Mouse (Mus musculus) lung, embryonic 16.5 days (tissue): ENCODE results near the gene Nup210. TPM values are rescaled to one million over a fixed set of nuclear protein-coding genes. Genes with fewer than 3 reads are reported as not detected.

ENCODE experiments used
- ATAC-seq: fragments of 200-750 bp; cut with Nextera tagmentation; 2 replicates; pipeline ENCODE4 v1.8.0; 2017; ENCODE audit warnings: low read depth, mild to moderate bottlenecking, moderate library complexity
- H3K27ac ChIP-seq: fragments of 300-500 bp; sonication (generic); 2 replicates; pipeline ENCODE4 v1.5.1; 2014; ENCODE audit warnings: mild to moderate bottlenecking, control low read depth, low read length
- H3K27me3 ChIP-seq: fragments of 300-500 bp; sonication (generic); 2 replicates; pipeline ENCODE4 v1.6.1; 2014; ENCODE audit warnings: low read depth, low read length, mixed read lengths; ENCODE audit not compliant: control insufficient read depth, insufficient read depth
- H3K36me3 ChIP-seq: fragments of 300-500 bp; sonication (generic); 2 replicates; pipeline ENCODE4 v1.6.1; 2014; ENCODE audit warnings: low read length; ENCODE audit not compliant: control insufficient read depth, insufficient read depth
- H3K4me1 ChIP-seq: fragments of 300-500 bp; sonication (generic); replicated peaks from 2 replicates; pipeline ENCODE4 v1.6.1; 2014; ENCODE audit warnings: low read length, mixed read lengths; ENCODE audit not compliant: control insufficient read depth, insufficient read depth
- H3K4me2 ChIP-seq: fragments of 300-500 bp; sonication (generic); 2 replicates; pipeline ENCODE4 v1.6.1; 2014; ENCODE audit warnings: low read depth, low read length, control low read depth
- H3K4me3 ChIP-seq: fragments of 300-500 bp; sonication (generic); 2 replicates; pipeline ENCODE4 v1.5.1; 2014; ENCODE audit warnings: mild to moderate bottlenecking, low read length, control low read depth
- H3K9ac ChIP-seq: fragments of 300-500 bp; sonication (generic); 2 replicates; pipeline ENCODE4 v1.6.1; 2014; ENCODE audit warnings: low read length, control low read depth
- H3K9me3 ChIP-seq: fragments of 300-500 bp; sonication (generic); 2 replicates; pipeline ENCODE4 v1.6.1; 2016; ENCODE audit warnings: low read length; ENCODE audit not compliant: control insufficient read depth
- WGBS: fragments of 180-500 bp; shearing (Covaris S2); extraction: QIAGEN DNeasy Blood & Tissue Kit; methylation state at CpG from one replicate; pipeline ENCODE4 v1.1.7; 2014; 5-methylcytosine and 5-hydroxymethylcytosine counted together
- polyA plus RNA-seq: library from polyadenylated mRNA; unstranded; fragments of >200 nt; fragmentation: Nextera tagmentation; extraction: Ambion mirVana; gene quantifications from 2 replicates; pipeline ENCODE4 v1.2.1, GENCODE M21; 2015

Gene Nup210
- polyA plus RNA-seq, 1 experiment from 2014 or later: 29.0 TPM

- Histone ChIP-seq H3K4me2 (peak overlapping the region; percentile 100), H3K27ac (peak overlapping the region; percentile 71), H3K9me3 (peaks cover 2% of the 10 kb centered on the region; the same call in 1 of the 2 replicates), H3K27me3 (no peaks in the 10 kb centered on the region), H3K4me1 (peaks cover 26% of the 10 kb centered on the region), H3K36me3 (no peaks in the 10 kb centered on the region), H3K9ac (peak overlapping the region; percentile 70), H3K4me3 (peak overlapping the region; percentile 73)
- WGBS: under 1% methylated on average over 59 of the region's 76 CpGs
- peak; percentile 2 for ATAC-seq
Measured at GRCm38 (mm10) chr6:90987561-90988298, 128.9 kb downstream of the Nup210 start.

DNA sequence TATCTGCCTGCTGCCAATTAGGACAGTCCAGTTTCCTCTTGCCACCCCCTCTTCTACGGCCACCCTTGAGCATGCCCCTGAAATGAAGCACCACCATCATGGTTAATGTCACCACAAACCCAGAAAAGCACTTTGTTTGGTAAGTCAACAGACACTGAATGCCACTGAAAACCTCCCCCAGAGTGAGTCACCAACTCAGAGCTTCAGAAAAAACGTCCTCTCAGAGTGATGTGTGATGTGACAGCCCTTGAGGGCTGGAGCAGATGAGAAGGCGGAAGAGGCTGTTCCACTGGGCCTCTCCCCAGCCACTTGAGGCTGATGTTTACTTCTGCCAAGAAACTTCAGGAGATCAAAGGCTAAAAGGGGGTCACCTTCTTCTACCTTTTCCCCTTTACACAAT is 132.5 kb downstream of the Nup210 start:
- Histone ChIP-seq H3K27ac (no peak overlapping the region), H3K9ac (no peak overlapping the region), H3K36me3 (no peaks in the 10 kb centered on the region), H3K9me3 (no peaks in the 10 kb centered on the region), H3K4me2 (no peak overlapping the region), H3K4me1 (peaks cover 30% of the 10 kb centered on the region), H3K4me3 (no peak overlapping the region), H3K27me3 (no peaks in the 10 kb centered on the region)
- 16% methylated on average over 3 of the region's 3 CpGs for whole genome bisulfite sequencing
- ATAC-seq: no peak

DNA sequence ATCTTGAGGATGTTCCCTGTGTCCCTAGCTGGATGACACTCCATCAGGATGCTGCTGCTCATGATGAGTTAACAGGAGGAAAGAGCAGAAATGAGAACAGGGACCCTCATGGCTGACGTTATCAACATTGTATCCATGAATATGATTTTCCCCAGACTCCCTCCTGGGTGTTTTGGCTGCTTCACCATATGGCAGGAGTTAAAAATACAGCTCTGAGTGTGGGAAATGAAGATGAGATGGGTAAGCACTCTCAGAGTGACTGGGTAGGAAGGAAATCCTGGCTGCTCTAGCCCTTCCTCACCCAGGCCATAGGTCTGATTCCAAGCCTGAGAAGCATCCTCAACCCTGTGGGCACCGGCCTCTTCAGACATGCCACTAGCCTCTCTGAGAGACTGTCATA is 142.3 kb downstream of the Nup210 start:
- Histone ChIP-seq H3K9ac (no peak overlapping the region), H3K27me3 (no peaks in the 10 kb centered on the region), H3K4me1 (0 out of 2 replicates have a peak, but pooled peaks cover 8% of the 10 kb centered on the region), H3K9me3 (no peaks in the 10 kb centered on the region), H3K4me2 (no peak overlapping the region), H3K4me3 (no peak overlapping the region), H3K27ac (no peak overlapping the region), H3K36me3 (no peaks in the 10 kb centered on the region)
- WGBS: 77% methylated on average over 2 of the region's 2 CpGs
- no peak for ATAC-seq

DNA sequence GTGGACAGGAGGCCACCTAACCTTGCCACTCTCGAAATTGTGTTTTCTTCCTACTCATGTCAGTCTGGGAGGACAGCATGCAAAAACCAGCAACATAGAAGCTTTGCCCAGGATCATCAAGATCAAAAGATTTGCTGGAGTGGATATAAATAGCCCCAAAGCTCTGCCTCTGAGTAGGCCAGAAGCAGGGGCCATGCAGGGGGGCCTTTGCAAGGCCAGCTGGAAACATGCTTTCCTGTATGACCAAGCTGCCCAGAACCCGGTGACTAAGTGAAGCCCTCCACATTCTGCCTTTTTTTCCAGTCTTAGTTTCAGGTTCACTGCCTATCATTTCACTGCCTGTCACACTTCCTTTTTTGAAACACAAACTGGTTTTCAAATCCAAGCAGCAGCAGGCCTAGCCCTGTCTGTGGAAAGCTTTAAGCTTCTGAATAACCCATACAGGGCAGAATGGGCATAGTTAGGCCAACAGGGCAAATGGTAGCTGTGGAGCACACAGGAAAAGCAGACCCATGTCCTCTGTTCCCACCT is 147.2 kb downstream of the Nup210 start:
- no peaks in the 10 kb centered on the region for H3K27me3 ChIP-seq
- no peaks in the 10 kb centered on the region for H3K9me3 ChIP-seq
- H3K4me1 ChIP-seq: 0 out of 2 replicates have a peak, but pooled peaks cover 8% of the 10 kb centered on the region
- no peak for ATAC-seq
- H3K4me3 ChIP-seq: no peak overlapping the region
- WGBS: 27% methylated on average over 2 of the region's 2 CpGs
- H3K9ac ChIP-seq: no peak overlapping the region
- H3K27ac ChIP-seq: no peak overlapping the region
- H3K36me3 ChIP-seq: no peaks in the 10 kb centered on the region
- H3K4me2 ChIP-seq: no peak overlapping the region

Other genes starting within 250 kb of the Nup210 start
- 11.7 and 11.9 TPM in 2 replicates for gene Iqsec1, start 128.1 kb downstream of the Nup210 start, polyA plus RNA-seq
- 6.4 and 7.7 TPM in 2 replicates for gene Hdac11, start 39.8 kb upstream of the Nup210 start, polyA plus RNA-seq
- gene Fbln2, start 95.6 kb upstream of the Nup210 start, polyA plus RNA-seq: 68.5 and 78.8 TPM in 2 replicates